Mouse (Mus musculus): ENCODE data around the gene Rdh1. TPM values are rescaled to one million over a fixed set of nuclear protein-coding genes. Genes with fewer than 3 reads are reported as not detected.

Rdh1 gene
- total and polyA plus RNA-seq, 3 experiments = not detected

DNA sequence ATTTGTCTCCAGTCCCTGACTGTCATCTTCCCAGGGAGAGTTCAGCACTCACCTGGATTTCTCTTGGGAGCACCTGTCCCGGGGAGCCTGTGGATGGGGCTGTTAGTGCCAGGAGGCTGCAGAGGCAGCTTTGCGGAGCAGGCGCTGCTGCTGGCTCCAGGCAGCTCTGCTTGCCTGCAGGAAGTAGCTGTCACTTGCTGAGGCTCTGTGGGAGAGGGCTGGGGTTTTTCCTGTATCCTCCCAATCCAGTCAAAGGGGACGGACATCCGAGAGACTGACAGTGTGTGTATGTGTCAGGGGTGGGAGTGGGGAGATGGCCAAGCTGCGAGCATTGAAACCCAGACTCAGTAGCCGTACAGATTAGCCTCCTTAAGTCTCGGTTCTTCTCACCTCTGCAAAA, 8.0 kb upstream of the Rdh1 start, which contains the start of gene Gpr182:
Gene Gpr182 (minus strand): TSS at position 185 of the 400 bp plus-strand sequence.
- peaks cover 0 to 2% of the 10 kb centered on the region in 2 experiments; a peak in 1 of 4 replicates for H3K4me1 ChIP-seq (ENCODE audit: control insufficient read depth in 1 of 2, insufficient read depth in 2 of 2)
- TF ChIP-seq SIN3A (IDR thresholded peaks at IDR 0.05; ENCODE audit: low read length) (no peak), E2F4 (IDR thresholded peaks at IDR 0.05; ENCODE audit: insufficient replicate concordance, low read depth, low read length) (no peak), ZKSCAN1 (IDR thresholded peaks at IDR 0.05; ENCODE audit: borderline replicate concordance, low read depth, low read length) (no peak), MAZ (IDR thresholded peaks at IDR 0.05; ENCODE audit: low read depth, low read length) (no peak), ZMIZ1 (IDR thresholded peaks at IDR 0.05; ENCODE audit: low read depth, low read length) (no peak), CTCF (conservative IDR thresholded peaks at IDR 0.05 in 1 of 2, IDR thresholded peaks at IDR 0.05 in 1 of 2; ENCODE audit: low read depth in 2 of 2, low read length in 2 of 2) (no peak), ZC3H11A (IDR thresholded peaks at IDR 0.05; ENCODE audit: low read depth, low read length) (no peak), CHD2 (IDR thresholded peaks at IDR 0.05; ENCODE audit: low read length) (no peak), RAD21 (IDR thresholded peaks at IDR 0.05; ENCODE audit: low read depth, low read length) (no peak), NRF1 (IDR thresholded peaks at IDR 0.05; ENCODE audit: low read depth, low read length) (no peak), MEF2A (IDR thresholded peaks at IDR 0.05; ENCODE audit: borderline replicate concordance, low read depth, low read length) (no peak), ZNF384 (IDR thresholded peaks at IDR 0.05; ENCODE audit: low read depth, low read length) (no peak), UBTF (IDR thresholded peaks at IDR 0.05; ENCODE audit: low read depth, low read length) (no peak), MXI1 (IDR thresholded peaks at IDR 0.05; ENCODE audit: low read depth, low read length) (no peak), SMC3 (IDR thresholded peaks at IDR 0.05; ENCODE audit: low read depth, low read length) (no peak), JUN (IDR thresholded peaks at IDR 0.05; ENCODE audit: insufficient read depth, low read depth, low read length) (no peak), TBP (conservative IDR thresholded peaks at IDR 0.05; ENCODE audit: low read depth, low read length) (no peak), ELF1 (IDR thresholded peaks at IDR 0.05; ENCODE audit: low read depth, low read length) (no peak), PAX5 (IDR thresholded peaks at IDR 0.05; ENCODE audit: low read length) (no peak), RCOR1 (conservative IDR thresholded peaks at IDR 0.05; ENCODE audit: low read depth, low read length) (no peak)
- H3K36me3 ChIP-seq (replicated peaks in 1 of 2; ENCODE audit: control insufficient read depth in 1 of 2, insufficient read depth in 1 of 2, low read length in 1 of 2) = peaks cover 0 to 19% of the 10 kb centered on the region in 2 experiments
- dilution Hi-C loops (cut with MboI; ENCODE audit: extremely low pct_ligation_motif_present, extremely low pct_unique_long_range_greater_than_20kb, low sequenced_read_pairs) (no loop called here), in situ Hi-C loops (cut with MboI; ENCODE audit: low pct_ligation_motif_present, low pct_unique_long_range_greater_than_20kb, low sequenced_read_pairs) (no loop called here)
- H3K4me3 ChIP-seq (replicated peaks in 1 of 3; ENCODE audit: low read depth in 2 of 3, low read length in 2 of 3, poor library complexity in 1 of 3) = no peak within 1 kb of the TSS
- H3K9ac ChIP-seq (ENCODE audit: insufficient read depth, low read depth) = no peak within 1 kb of the TSS
- no peaks in the 10 kb centered on the region for H3K79me2 ChIP-seq (replicated peaks; ENCODE audit: control insufficient read depth, extremely low read depth, insufficient read depth, poor library complexity, severe bottlenecking)
- no peaks in the 10 kb centered on the region for H3K27me3 ChIP-seq (replicated peaks)
- H3K9me3 ChIP-seq (replicated peaks; ENCODE audit: low read length) = no peaks in the 10 kb centered on the region
- H3K4me2 ChIP-seq (ENCODE audit: insufficient read depth, low read depth, poor library complexity, severe bottlenecking) = no peak within 1 kb of the TSS
- DNase-seq (ENCODE audit: extremely low read depth) = no peak
- H3K27ac ChIP-seq (ENCODE audit: insufficient read depth, low read depth) = no peak within 1 kb of the TSS

DNA sequence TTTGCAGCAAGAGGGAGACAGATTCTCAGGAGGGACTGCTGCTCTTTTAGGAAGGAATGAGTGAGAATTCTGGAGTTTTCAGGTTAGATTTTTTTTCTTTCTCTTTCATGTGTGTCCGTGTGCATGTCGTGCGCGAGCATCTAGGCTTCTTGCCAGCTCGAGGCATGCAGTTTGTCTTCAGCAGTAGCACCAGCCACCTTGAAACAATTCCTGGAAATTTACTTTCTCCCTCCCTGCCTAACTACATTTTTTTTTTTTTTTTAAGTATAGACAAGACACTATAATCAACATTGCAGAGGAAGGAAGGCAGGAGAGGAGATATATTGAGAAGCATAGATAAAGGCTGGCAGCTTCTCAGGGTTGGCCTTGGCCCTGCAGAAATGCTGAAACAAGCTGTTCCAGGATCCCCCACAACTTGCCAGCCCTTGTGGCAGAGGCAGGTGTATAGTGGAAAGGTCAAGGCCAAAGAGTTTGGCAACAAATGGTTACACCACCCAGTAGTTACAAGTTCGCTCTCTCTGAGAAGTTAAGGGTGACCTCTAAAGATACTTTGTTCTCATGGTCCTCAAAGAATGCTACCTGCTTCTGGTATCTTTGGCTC, 4.9 kb upstream of the Rdh1 start:
- Histone ChIP-seq H3K4me1 (ENCODE audit: control insufficient read depth in 1 of 2, insufficient read depth in 2 of 2) (no peaks in the 10 kb centered on the region), H3K9ac (ENCODE audit: insufficient read depth, low read depth) (no peak overlapping the region), H3K4me3 (replicated peaks in 1 of 3; ENCODE audit: low read depth in 2 of 3, low read length in 2 of 3, poor library complexity in 1 of 3) (no peak overlapping the region), H3K9me3 (replicated peaks; ENCODE audit: low read length) (peaks cover 7% of the 10 kb centered on the region), H3K4me2 (ENCODE audit: insufficient read depth, low read depth, poor library complexity, severe bottlenecking) (no peak overlapping the region), H3K79me2 (replicated peaks; ENCODE audit: control insufficient read depth, extremely low read depth, insufficient read depth, poor library complexity, severe bottlenecking) (no peaks in the 10 kb centered on the region), H3K27me3 (replicated peaks) (peaks cover 17% of the 10 kb centered on the region), H3K36me3 (replicated peaks in 1 of 2; ENCODE audit: control insufficient read depth in 1 of 2, insufficient read depth in 1 of 2, low read length in 1 of 2) (peaks cover 0 to 2% of the 10 kb centered on the region in 2 experiments), H3K27ac (ENCODE audit: insufficient read depth, low read depth) (no peak overlapping the region)
- no peak for DNase-seq (ENCODE audit: extremely low read depth)
- dilution Hi-C loops (cut with MboI; ENCODE audit: extremely low pct_ligation_motif_present, extremely low pct_unique_long_range_greater_than_20kb, low sequenced_read_pairs) = no loop called here
- in situ Hi-C loops (cut with MboI; ENCODE audit: low pct_ligation_motif_present, low pct_unique_long_range_greater_than_20kb, low sequenced_read_pairs) = no loop called here
- TF ChIP-seq BHLHE40 (IDR thresholded peaks at IDR 0.05; ENCODE audit: low read depth, low read length) (no peak), MXI1 (IDR thresholded peaks at IDR 0.05; ENCODE audit: low read depth, low read length) (no peak), E2F4 (IDR thresholded peaks at IDR 0.05; ENCODE audit: insufficient replicate concordance, low read depth, low read length) (no peak), ELF1 (IDR thresholded peaks at IDR 0.05; ENCODE audit: low read depth, low read length) (no peak), MEF2A (IDR thresholded peaks at IDR 0.05; ENCODE audit: borderline replicate concordance, low read depth, low read length) (no peak), USF1 (IDR thresholded peaks at IDR 0.05; ENCODE audit: low read depth, low read length) (no peak), CHD2 (IDR thresholded peaks at IDR 0.05; ENCODE audit: low read length) (no peak), EP300 (IDR thresholded peaks at IDR 0.05; ENCODE audit: low read length) (no peak), SMC3 (IDR thresholded peaks at IDR 0.05; ENCODE audit: low read depth, low read length) (no peak), RAD21 (IDR thresholded peaks at IDR 0.05; ENCODE audit: low read depth, low read length) (no peak), USF2 (conservative IDR thresholded peaks at IDR 0.05; ENCODE audit: low read depth, low read length) (no peak), MAZ (IDR thresholded peaks at IDR 0.05; ENCODE audit: low read depth, low read length) (no peak), TBP (conservative IDR thresholded peaks at IDR 0.05; ENCODE audit: low read depth, low read length) (no peak)

Data from CH12.LX (cell line).